Mouse (Mus musculus) adipose tissue, adult 10 weeks (tissue): ENCODE measurements around the gene Olfr868. TPM values are rescaled to one million over a fixed set of nuclear protein-coding genes. Genes with fewer than 3 reads are reported as not detected.

Experiments used
- polyA plus RNA-seq: library from polyadenylated mRNA; stranded (reverse); fragments of 350-450 nt; fragmentation: Illumina TruSeq; extraction: RNeasy Lipid Tissue Mini Kit (QIAGEN cat#74804); gene quantifications from one replicate; pipeline ENCODE4 v1.2.3, GENCODE M21; 2014; ENCODE audit warnings: low read depth, low replicate concordance

Gene Olfr868
- not detected for polyA plus RNA-seq

DNA sequence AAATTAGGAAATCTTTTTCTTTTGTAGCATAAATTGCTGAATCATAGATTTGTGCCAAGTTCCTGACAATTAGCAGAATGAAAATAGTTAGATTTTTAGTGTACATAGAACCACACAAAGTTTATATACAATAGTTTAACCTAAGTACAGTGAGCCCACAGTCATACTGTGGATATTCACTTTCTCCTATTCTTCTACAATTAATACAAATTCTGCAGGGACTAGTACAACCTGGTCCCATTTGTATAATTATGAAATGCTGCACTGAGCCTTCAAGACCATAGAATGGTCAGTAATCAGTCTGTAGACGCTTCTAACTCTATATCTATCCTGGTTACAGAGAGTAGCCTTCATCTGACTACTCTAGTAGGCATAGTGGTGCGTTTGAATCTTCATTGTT lies at the start of gene Olfr868:
Gene Olfr868, plus strand, starts transcription at position 301 of the 400 bp plus-strand sequence.

DNA sequence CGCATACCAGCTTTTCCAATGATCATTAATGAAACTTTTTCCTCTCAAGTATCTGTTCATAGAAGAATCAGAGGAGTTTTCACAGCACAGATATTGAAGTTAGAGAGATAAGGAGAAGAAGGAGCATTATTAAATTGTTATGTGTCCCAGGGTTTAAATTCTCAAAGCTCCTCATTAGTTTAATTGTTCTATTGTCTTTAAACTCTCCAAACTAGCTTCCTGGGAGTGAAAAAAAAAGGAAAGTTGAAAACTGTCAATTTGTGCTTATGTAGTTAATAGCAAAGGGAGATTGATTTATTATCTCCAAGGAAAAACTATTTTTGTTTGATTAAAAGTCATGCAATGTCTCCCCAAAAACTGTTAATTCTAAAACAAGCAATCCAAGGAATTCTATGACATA lies 41.0 kb upstream of the Olfr868 start, which contains the start of gene Olfr867:
Gene Olfr867, minus strand, starts transcription at position 101 of the 400 bp plus-strand sequence.

GRCm38 (mm10) chr9:20128709-20129108 lies 30.3 kb downstream of the Olfr868 start, which contains the start of gene Olfr869:
Gene Olfr869, plus strand, starts transcription at chr9:20129009.

Other genes with a start within 250 kb of the Olfr868 start
- not detected for gene Olfr860, start 248.9 kb upstream of the Olfr868 start, polyA plus RNA-seq
- not detected for gene Olfr862, start 210.6 kb upstream of the Olfr868 start, polyA plus RNA-seq
- not detected for gene Olfr77, start 181.8 kb upstream of the Olfr868 start, polyA plus RNA-seq
- not detected for gene Olfr866, start 70.6 kb upstream of the Olfr868 start, polyA plus RNA-seq
- not detected for gene Olfr867, start 41.1 kb upstream of the Olfr868 start, polyA plus RNA-seq
- gene Olfr869, start 30.4 kb downstream of the Olfr868 start, polyA plus RNA-seq = not detected
- gene Olfr870, start 75.4 kb downstream of the Olfr868 start, polyA plus RNA-seq = not detected
- gene Olfr871, start 113.6 kb downstream of the Olfr868 start, polyA plus RNA-seq = not detected
- not detected for gene Olfr872, start 138.5 kb downstream of the Olfr868 start, polyA plus RNA-seq
- not detected for gene Olfr39, start 183.7 kb downstream of the Olfr868 start, polyA plus RNA-seq
- gene Olfr873, start 199.9 kb downstream of the Olfr868 start, polyA plus RNA-seq = not detected
- not detected for gene Olfr18, start 237.5 kb downstream of the Olfr868 start, polyA plus RNA-seq